Mouse (Mus musculus) heart, embryonic 11.5 days (tissue): ENCODE results near the gene Trpm5. TPM values are rescaled to one million over a fixed set of nuclear protein-coding genes. Genes with fewer than 3 reads are reported as not detected.
A peak's percentile ranks its signal among the peaks of the same experiment; 100 is the strongest.

Experiments used
- ATAC-seq: fragments of 200-750 bp; cut with Nextera tagmentation; replicated peaks from 2 replicates; pipeline ENCODE4 v1.8.0; 2017; ENCODE audit warnings: moderate library complexity; ENCODE audit not compliant: insufficient number of reproducible peaks, low FRiP score, low TSS enrichment
- H3K27ac ChIP-seq: fragments of 300-500 bp; sonication (generic); 2 replicates; pipeline ENCODE4 v1.5.1; 2014; ENCODE audit warnings: mild to moderate bottlenecking, low read depth, low read length
- H3K27me3 ChIP-seq: fragments of 300-500 bp; sonication (generic); 2 replicates; pipeline ENCODE4 v1.6.1; 2014; ENCODE audit warnings: mild to moderate bottlenecking, low read length, mixed read lengths; ENCODE audit not compliant: control insufficient read depth, insufficient read depth
- H3K36me3 ChIP-seq: fragments of 300-500 bp; sonication (generic); 2 replicates; pipeline ENCODE4 v1.6.1; 2014; ENCODE audit warnings: mild to moderate bottlenecking, low read length, moderate library complexity, mixed read lengths; ENCODE audit not compliant: control insufficient read depth, insufficient read depth
- H3K4me1 ChIP-seq: fragments of 300-500 bp; sonication (generic); 2 replicates; pipeline ENCODE4 v1.6.1; 2014; ENCODE audit warnings: low read length; ENCODE audit not compliant: control insufficient read depth, insufficient read depth
- H3K4me2 ChIP-seq: fragments of 300-500 bp; sonication (generic); 2 replicates; pipeline ENCODE4 v1.6.1; 2014; ENCODE audit warnings: mild to moderate bottlenecking, moderate library complexity
- H3K4me3 ChIP-seq: fragments of 300-500 bp; sonication (generic); 2 replicates; pipeline ENCODE4 v1.5.1; 2014; ENCODE audit warnings: low read depth, low read length
- H3K9ac ChIP-seq: fragments of 300-500 bp; sonication (generic); 2 replicates; pipeline ENCODE4 v1.6.1; 2014; ENCODE audit warnings: mild to moderate bottlenecking, low read depth, low read length, moderate library complexity
- H3K9me3 ChIP-seq: fragments of 300-500 bp; sonication (generic); replicated peaks from 2 replicates; pipeline ENCODE4 v1.6.1; 2016; ENCODE audit warnings: low read length; ENCODE audit not compliant: control insufficient read depth
- WGBS: fragments of 180-500 bp; shearing (Covaris S2); extraction: QIAGEN DNeasy Blood & Tissue Kit; methylation state at CpG from one replicate; pipeline ENCODE4 v1.1.7; 2014; ENCODE audit not compliant: insufficient replicate concordance; 5-methylcytosine and 5-hydroxymethylcytosine counted together
- polyA plus RNA-seq: library from polyadenylated mRNA; unstranded; fragments of >200 nt; fragmentation: Nextera tagmentation; extraction: Ambion mirVana; gene quantifications from 2 replicates; pipeline ENCODE4 v1.2.1, GENCODE M21; 2014

The Trpm5 gene
- polyA plus RNA-seq, 1 experiment from 2014 or later, result 2.4 TPM

- H3K9me3 ChIP-seq, result no peaks in the 10 kb centered on the region; the same call in 1 of the 2 replicates
- peak overlapping the region; percentile 94 for H3K27ac ChIP-seq
- peak overlapping the region; percentile 29; the same call in 1 of the 2 replicates for H3K4me2 ChIP-seq
- 65% methylated on average over 1 of the region's 1 CpGs for WGBS
- 0 out of 2 replicates have a peak overlapping the region, but pooled peaks have one; percentile 22 for H3K9ac ChIP-seq
- peaks cover 30% of the 10 kb centered on the region for H3K27me3 ChIP-seq
- no peak overlapping the region for H3K4me3 ChIP-seq
- ATAC-seq, result no peak
- H3K4me1 ChIP-seq, result peaks cover 61% of the 10 kb centered on the region
- H3K36me3 ChIP-seq, result no peaks in the 10 kb centered on the region
Observed at GRCm38 (mm10) chr7:143110803-143111202, 16.4 kb upstream of the Trpm5 start.

DNA sequence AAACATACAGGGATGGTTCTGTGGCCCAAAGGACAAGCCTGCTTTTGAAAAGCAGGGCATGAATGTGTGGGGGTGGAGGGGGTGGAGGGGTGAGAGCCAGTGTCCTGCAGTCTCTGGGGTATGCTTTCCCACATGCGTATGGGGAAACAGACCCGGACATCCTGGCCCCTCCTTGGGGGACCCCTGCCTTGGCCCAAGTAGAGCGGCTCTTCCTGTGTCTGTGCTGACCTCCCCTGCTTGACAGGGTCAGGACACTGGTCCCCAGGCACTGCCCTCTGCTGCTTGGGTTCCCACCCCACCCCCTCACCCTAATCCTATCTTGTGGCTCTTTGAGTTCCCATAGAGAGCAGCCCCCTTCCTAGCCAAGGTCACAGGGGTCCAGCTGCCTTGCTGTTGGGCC is 15.3 kb upstream of the Trpm5 start:
- Histone ChIP-seq H3K4me3 (no peak overlapping the region), H3K36me3 (no peaks in the 10 kb centered on the region), H3K9me3 (no peaks in the 10 kb centered on the region), H3K9ac (0 out of 2 replicates have a peak overlapping the region, but pooled peaks have one; percentile 46), H3K4me1 (peaks cover 61% of the 10 kb centered on the region), H3K27me3 (peaks cover 40% of the 10 kb centered on the region), H3K4me2 (peak overlapping the region; percentile 83), H3K27ac (no peak overlapping the region)
- ATAC-seq, result no peak
- WGBS, result 59% methylated on average over 3 of the region's 3 CpGs

GRCm38 (mm10) chr7:143108996-143109660 is 14.7 kb upstream of the Trpm5 start:
- Histone ChIP-seq H3K4me2 (peak overlapping the region; percentile 83), H3K27ac (0 out of 2 replicates have a peak overlapping the region, but pooled peaks have one; percentile 59), H3K9ac (no peak overlapping the region), H3K27me3 (peaks cover 42% of the 10 kb centered on the region), H3K9me3 (no peaks in the 10 kb centered on the region), H3K4me3 (no peak overlapping the region), H3K4me1 (peaks cover 61% of the 10 kb centered on the region), H3K36me3 (no peaks in the 10 kb centered on the region)
- 25% methylated on average over 3 of the region's 3 CpGs for WGBS
- 0 out of 2 replicates have a peak, but pooled peaks have one; percentile 12 for ATAC-seq

GRCm38 (mm10) chr7:143108200-143108599 is 13.8 kb upstream of the Trpm5 start:
- H3K36me3 ChIP-seq, result no peaks in the 10 kb centered on the region
- ATAC-seq, result no peak
- H3K4me1 ChIP-seq, result peaks cover 60% of the 10 kb centered on the region
- 0 out of 2 replicates have a peak overlapping the region, but pooled peaks have one; percentile 22 for H3K9ac ChIP-seq
- peak overlapping the region; percentile 83 for H3K4me2 ChIP-seq
- H3K4me3 ChIP-seq, result peak overlapping the region; percentile 51
- no peak overlapping the region for H3K27ac ChIP-seq
- 45% methylated on average over 5 of the region's 5 CpGs for WGBS
- no peaks in the 10 kb centered on the region for H3K9me3 ChIP-seq
- peaks cover 42% of the 10 kb centered on the region for H3K27me3 ChIP-seq

DNA sequence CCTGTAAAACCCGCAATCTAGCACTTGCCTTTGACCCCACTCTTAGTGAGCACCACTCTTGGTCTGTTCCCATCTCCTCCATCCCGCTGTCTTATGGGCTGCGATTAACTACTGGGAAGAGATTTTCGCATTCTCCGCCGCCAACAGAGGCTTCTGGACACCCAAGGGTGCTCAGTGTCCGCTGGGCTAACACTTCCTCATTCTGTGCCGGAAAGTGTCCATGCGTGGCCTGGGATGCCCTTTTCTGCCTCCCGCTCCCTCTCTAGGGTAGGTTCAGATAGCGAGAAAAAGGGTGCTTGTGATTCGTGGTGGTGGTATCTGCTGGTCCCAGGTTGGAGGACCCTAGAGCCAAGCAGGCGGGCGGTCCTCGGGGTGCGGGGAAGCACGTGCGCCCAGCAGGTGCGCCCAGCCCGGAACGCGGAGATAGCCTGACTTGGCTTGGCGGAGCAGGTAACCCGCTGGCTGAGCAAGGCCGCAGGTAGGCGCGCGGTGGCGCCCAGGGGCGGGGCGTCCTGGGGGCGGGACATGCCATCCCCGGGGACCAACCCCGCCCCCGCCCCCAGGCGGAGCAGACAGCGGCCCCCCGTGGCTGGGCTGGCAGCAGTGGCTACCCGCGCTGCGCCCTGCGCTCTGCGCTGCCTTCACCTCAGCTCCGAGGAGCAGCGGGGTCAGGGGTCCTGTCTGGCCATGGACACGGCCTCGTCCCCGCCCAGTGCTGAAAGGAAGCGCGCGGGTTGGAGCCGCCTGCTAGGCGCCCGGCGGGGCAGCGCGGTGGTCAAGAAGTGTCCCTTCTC is 12.4 kb upstream of the Trpm5 start:
- 0 out of 2 replicates have a peak, but pooled peaks have one; percentile 24 for ATAC-seq
- H3K27me3 ChIP-seq, result peaks cover 45% of the 10 kb centered on the region
- no peak overlapping the region for H3K27ac ChIP-seq
- H3K9ac ChIP-seq, result peak overlapping the region; percentile 69
- WGBS, result 6% methylated on average over 54 of the region's 57 CpGs
- peaks cover 50% of the 10 kb centered on the region for H3K4me1 ChIP-seq
- H3K4me2 ChIP-seq, result peak overlapping the region; percentile 83
- no peaks in the 10 kb centered on the region for H3K36me3 ChIP-seq
- peak overlapping the region; percentile 51 for H3K4me3 ChIP-seq
- no peaks in the 10 kb centered on the region for H3K9me3 ChIP-seq

- Histone ChIP-seq H3K9me3 (no peaks in the 10 kb centered on the region), H3K4me2 (peak within 1 kb of the TSS; percentile 83), H3K27ac (no peak within 1 kb of the TSS), H3K9ac (peak within 1 kb of the TSS; percentile 69), H3K4me3 (peak within 1 kb of the TSS; percentile 51), H3K36me3 (no peaks in the 10 kb centered on the region), H3K4me1 (peaks cover 42% of the 10 kb centered on the region), H3K27me3 (peaks cover 45% of the 10 kb centered on the region)
- whole genome bisulfite sequencing, result 66% methylated on average over 4 of the region's 4 CpGs
- ATAC-seq, result no peak
Observed at GRCm38 (mm10) chr7:143106062-143106461, 11.6 kb upstream of the Trpm5 start, which contains the start of gene Kcnq1. Gene Kcnq1 (plus strand): TSS chr7:143106362.

DNA sequence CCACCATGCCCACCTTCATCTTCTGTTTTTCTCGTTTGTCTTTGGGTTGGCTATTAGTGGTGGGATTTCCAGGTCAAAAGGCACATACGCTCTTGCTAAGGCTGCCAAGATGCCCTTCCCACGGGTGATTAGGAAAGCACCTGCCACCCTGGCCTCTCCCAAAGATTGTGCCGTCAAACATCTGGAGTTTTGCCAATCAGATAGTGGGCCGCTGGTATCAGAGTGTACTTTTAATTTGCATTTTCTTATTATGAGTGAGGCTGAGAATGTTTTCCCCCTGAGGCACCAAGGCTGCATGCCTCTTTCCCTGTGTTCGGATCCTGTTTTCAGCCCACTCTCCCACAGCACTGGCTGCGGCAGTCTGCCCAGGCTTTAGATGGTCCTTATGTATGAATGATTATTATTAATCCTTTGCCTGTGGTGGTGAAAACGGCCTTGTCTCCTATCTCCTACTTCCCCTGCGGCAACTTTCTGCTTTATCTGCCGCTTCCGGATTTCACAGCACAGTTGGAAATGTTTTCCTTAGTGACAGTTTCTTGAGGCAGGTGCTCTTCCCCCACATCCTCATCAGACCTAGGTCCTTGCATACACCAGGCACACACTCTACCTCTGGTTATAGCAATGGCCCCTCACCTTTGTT is 10.9 kb upstream of the Trpm5 start:
- Histone ChIP-seq H3K27me3 (peaks cover 48% of the 10 kb centered on the region), H3K27ac (no peak overlapping the region), H3K36me3 (no peaks in the 10 kb centered on the region), H3K4me2 (no peak overlapping the region), H3K4me3 (no peak overlapping the region), H3K4me1 (peaks cover 35% of the 10 kb centered on the region), H3K9me3 (no peaks in the 10 kb centered on the region), H3K9ac (no peak overlapping the region)
- ATAC-seq, result no peak
- WGBS, result 59% methylated on average over 11 of the region's 11 CpGs

GRCm38 (mm10) chr7:143100759-143101158 is 6.3 kb upstream of the Trpm5 start:
- Histone ChIP-seq H3K36me3 (no peaks in the 10 kb centered on the region), H3K27ac (no peak overlapping the region), H3K9ac (no peak overlapping the region), H3K4me2 (no peak overlapping the region), H3K4me3 (no peak overlapping the region), H3K4me1 (no peaks in the 10 kb centered on the region), H3K27me3 (peaks cover 21% of the 10 kb centered on the region), H3K9me3 (no peaks in the 10 kb centered on the region)
- 65% methylated on average over 4 of the region's 4 CpGs for WGBS
- no peak for ATAC-seq
